Mouse (Mus musculus): Measurements from ENCODE around the gene Gm27021. TPM values are rescaled to one million over a fixed set of nuclear protein-coding genes. Genes with fewer than 3 reads are reported as not detected.

Gene Gm27021
- polyA plus RNA-seq, 1 experiment from 2014 or later = 3.1 TPM

- Histone ChIP-seq H3K9me3 (replicated peaks) (no peaks in the 10 kb centered on the region), H3K36me3 (peaks cover 79% of the 10 kb centered on the region), H3K27ac (replicated peaks) (no peak overlapping the region; the same call in 1 of the 2 replicates), H3K4me3 (no peak overlapping the region), H3K4me1 (peaks cover 87% of the 10 kb centered on the region), H3K27me3 (ENCODE audit: low read depth, poor library complexity, severe bottlenecking) (no peaks in the 10 kb centered on the region)
- WGBS = 94% methylated on average over 8 of the region's 8 CpGs
- no peak for DNase-seq (ENCODE audit: low spot score)
These were observed 101.2 kb downstream of the Gm27021 start for GRCm38 (mm10) chr8:120566681-120567080.

GRCm38 (mm10) chr8:120565151-120565711 is 102.6 kb downstream of the Gm27021 start:
- peaks cover 65% of the 10 kb centered on the region for H3K36me3 ChIP-seq
- 21% methylated on average over 7 of the region's 7 CpGs for WGBS

GRCm38 (mm10) chr8:120563851-120564837 is 103.7 kb downstream of the Gm27021 start:
- peaks cover 55% of the 10 kb centered on the region for H3K36me3 ChIP-seq
- peak; percentile 75 for DNase-seq (ENCODE audit: low spot score)
- no peaks in the 10 kb centered on the region for H3K27me3 ChIP-seq (ENCODE audit: low read depth, poor library complexity, severe bottlenecking)
- peak overlapping the region; percentile 29; the same call in 1 of the 2 replicates for H3K4me3 ChIP-seq
- peak overlapping the region; percentile 77 for H3K27ac ChIP-seq (replicated peaks)
- no peaks in the 10 kb centered on the region for H3K9me3 ChIP-seq (replicated peaks)
- 24% methylated on average over 20 of the region's 20 CpGs for WGBS
- H3K4me1 ChIP-seq = peaks cover 89% of the 10 kb centered on the region

More at GRCm38 (mm10) chr8:120565151-120565711, 102.6 kb downstream of the Gm27021 start:
- H3K4me3 ChIP-seq = no peak overlapping the region
- H3K27ac ChIP-seq (replicated peaks) = peak overlapping the region; percentile 79
- no peaks in the 10 kb centered on the region for H3K9me3 ChIP-seq (replicated peaks)
- peak; percentile 49 for DNase-seq (ENCODE audit: low spot score)
- no peaks in the 10 kb centered on the region for H3K27me3 ChIP-seq (ENCODE audit: low read depth, poor library complexity, severe bottlenecking)
- H3K4me1 ChIP-seq = peaks cover 89% of the 10 kb centered on the region

GRCm38 (mm10) chr8:120563348-120563724 is 104.5 kb downstream of the Gm27021 start:
- peaks cover 55% of the 10 kb centered on the region for H3K36me3 ChIP-seq
- H3K27me3 ChIP-seq (ENCODE audit: low read depth, poor library complexity, severe bottlenecking) = 0 out of 2 replicates have a peak, but pooled peaks cover 6% of the 10 kb centered on the region
- H3K9me3 ChIP-seq (replicated peaks) = no peaks in the 10 kb centered on the region
- peaks cover 93% of the 10 kb centered on the region for H3K4me1 ChIP-seq
- H3K4me3 ChIP-seq = peak overlapping the region; percentile 29; the same call in 1 of the 2 replicates
- peak overlapping the region; percentile 77 for H3K27ac ChIP-seq (replicated peaks)
- 17% methylated on average over 8 of the region's 8 CpGs for WGBS
- peak; percentile 46 for DNase-seq (ENCODE audit: low spot score)

- Histone ChIP-seq H3K27me3 (ENCODE audit: low read depth, poor library complexity, severe bottlenecking) (0 out of 2 replicates have a peak, but pooled peaks cover 7% of the 10 kb centered on the region), H3K4me1 (peaks cover 93% of the 10 kb centered on the region), H3K9me3 (replicated peaks) (no peaks in the 10 kb centered on the region), H3K36me3 (peaks cover 55% of the 10 kb centered on the region), H3K27ac (replicated peaks) (peak overlapping the region; percentile 77), H3K4me3 (no peak overlapping the region; the same call in 1 of the 2 replicates)
- WGBS = 80% methylated on average over 18 of the region's 18 CpGs
- no peak for DNase-seq (ENCODE audit: low spot score)
These were observed 105.1 kb downstream of the Gm27021 start for GRCm38 (mm10) chr8:120562680-120563347.

GRCm38 (mm10) chr8:120561539-120562435 is 106.1 kb downstream of the Gm27021 start:
- Histone ChIP-seq H3K9me3 (replicated peaks) (no peaks in the 10 kb centered on the region), H3K4me1 (peaks cover 100% of the 10 kb centered on the region), H3K27ac (replicated peaks) (peak overlapping the region; percentile 29; the same call in 1 of the 2 replicates)

GRCm38 (mm10) chr8:120560535-120560934 is 107.3 kb downstream of the Gm27021 start:
- H3K4me3 ChIP-seq = no peak overlapping the region; the same call in 1 of the 2 replicates
- H3K36me3 ChIP-seq = peaks cover 46% of the 10 kb centered on the region
- 76% methylated on average over 5 of the region's 5 CpGs for WGBS
- peaks cover 7% of the 10 kb centered on the region; the same call in 1 of the 2 replicates for H3K27me3 ChIP-seq (ENCODE audit: low read depth, poor library complexity, severe bottlenecking)
- H3K9me3 ChIP-seq (replicated peaks) = no peaks in the 10 kb centered on the region
- peak overlapping the region; percentile 76 for H3K27ac ChIP-seq (replicated peaks)
- no peak for DNase-seq (ENCODE audit: low spot score)
- peaks cover 100% of the 10 kb centered on the region for H3K4me1 ChIP-seq

More at GRCm38 (mm10) chr8:120561539-120562435, 106.1 kb downstream of the Gm27021 start:
- DNase-seq (ENCODE audit: low spot score) = no peak
- peaks cover 7% of the 10 kb centered on the region; the same call in 1 of the 2 replicates for H3K27me3 ChIP-seq (ENCODE audit: low read depth, poor library complexity, severe bottlenecking)
- H3K4me3 ChIP-seq = no peak overlapping the region
- peaks cover 47% of the 10 kb centered on the region for H3K36me3 ChIP-seq
- 85% methylated on average over 22 of the region's 22 CpGs for WGBS

GRCm38 (mm10) chr8:120559654-120560053 is 108.2 kb downstream of the Gm27021 start:
- Histone ChIP-seq H3K4me3 (0 out of 2 replicates have a peak overlapping the region, but pooled peaks have one; percentile 16), H3K27me3 (ENCODE audit: low read depth, poor library complexity, severe bottlenecking) (peaks cover 7% of the 10 kb centered on the region; the same call in 1 of the 2 replicates), H3K27ac (replicated peaks) (peak overlapping the region; percentile 76), H3K9me3 (replicated peaks) (no peaks in the 10 kb centered on the region), H3K4me1 (peaks cover 100% of the 10 kb centered on the region), H3K36me3 (peaks cover 50% of the 10 kb centered on the region)
- peak; percentile 46 for DNase-seq (ENCODE audit: low spot score)
- WGBS = 13% methylated on average over 11 of the region's 11 CpGs

Other genes starting within 250 kb of the Gm27021 start
- 162 and 192 TPM in 2 replicates for gene Gins2, start 78.8 kb downstream of the Gm27021 start, polyA plus RNA-seq (2016; fragmentation: Nextera tagmentation; extraction: Ambion mirVana)
- 3.9 TPM in 2 replicates for gene 1190005I06Rik, start 20.4 kb downstream of the Gm27021 start, polyA plus RNA-seq (2016; fragmentation: Nextera tagmentation; extraction: Ambion mirVana)
- 948 and 963 TPM in 2 replicates for gene Cox4i1, start 143 bp upstream of the Gm27021 start, polyA plus RNA-seq (2016; fragmentation: Nextera tagmentation; extraction: Ambion mirVana)
- gene Emc8, start 494 bp upstream of the Gm27021 start, polyA plus RNA-seq (2016; fragmentation: Nextera tagmentation; extraction: Ambion mirVana) = 347 and 384 TPM in 2 replicates
- 6.9 and 7.6 TPM in 2 replicates for gene Irf8, start 68.3 kb upstream of the Gm27021 start, polyA plus RNA-seq (2016; fragmentation: Nextera tagmentation; extraction: Ambion mirVana)